Mouse (Mus musculus) splenic B cell, adult 2 months (primary cell): Measurements from ENCODE around the gene Postn.

Source experiments
- DNase-seq: peaks from one replicate; pipeline ENCODE4 v3.0.0-alpha.2; 2011; ENCODE audit warnings: low read depth, low spot score
- H3K27me3 ChIP-seq: 2 replicates; pipeline ENCODE4 v1.6.1; 2012; ENCODE audit warnings: mild to moderate bottlenecking, low read length, moderate library complexity, mixed read lengths; ENCODE audit not compliant: control insufficient read depth, poor library complexity, insufficient read depth, severe bottlenecking
- H3K36me3 ChIP-seq: 2 replicates; pipeline ENCODE4 v1.6.1; 2012; ENCODE audit warnings: mild to moderate bottlenecking, low read length, moderate library complexity, mixed read lengths; ENCODE audit not compliant: control insufficient read depth, poor library complexity, insufficient read depth, severe bottlenecking

The Postn gene

DNA sequence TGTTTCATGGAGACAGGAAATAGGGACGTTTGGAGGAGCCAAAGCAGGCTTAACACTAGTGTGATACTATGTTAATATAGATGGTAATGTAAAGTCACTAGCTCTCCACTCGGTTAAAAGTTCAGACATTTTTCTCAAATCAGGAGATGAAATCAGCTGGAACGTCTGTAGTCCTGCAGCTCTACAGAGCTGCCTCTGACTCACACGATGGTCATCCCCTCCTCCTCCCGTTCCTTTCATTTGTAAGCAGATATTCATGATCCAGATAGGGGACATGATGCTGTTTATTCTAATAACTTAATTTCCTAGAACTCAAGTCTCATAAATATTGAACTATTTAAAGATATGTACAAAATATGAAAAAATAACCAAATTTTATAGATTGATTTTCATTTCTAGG, 40.8 kb downstream of the Postn start:
- no peaks in the 10 kb centered on the region for H3K36me3 ChIP-seq
- DNase-seq: no peak

DNA sequence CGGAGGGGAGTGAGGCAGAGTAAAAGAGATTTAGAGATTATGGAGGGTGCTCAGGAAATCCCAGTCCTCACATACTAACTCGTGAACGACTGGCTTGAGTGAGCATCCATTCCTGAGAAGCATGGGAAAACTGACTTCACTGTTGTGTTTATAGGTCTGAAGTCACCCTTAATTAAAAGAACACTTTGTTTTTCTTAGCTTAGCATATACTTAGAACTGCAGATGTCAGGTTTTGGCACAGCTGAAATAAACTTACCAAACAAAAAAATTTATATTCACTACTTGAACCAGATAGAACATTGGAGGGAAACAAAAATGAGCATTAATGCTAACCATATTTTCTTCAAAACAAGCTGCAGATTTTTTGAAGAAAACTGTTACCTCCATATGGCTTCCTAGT, 42.9 kb downstream of the Postn start:
- DNase-seq: no peak
- no peaks in the 10 kb centered on the region for H3K27me3 ChIP-seq
- H3K36me3 ChIP-seq: no peaks in the 10 kb centered on the region

More for the DNA sequence above, 40.8 kb downstream of the Postn start:
- no peaks in the 10 kb centered on the region for H3K27me3 ChIP-seq

DNA sequence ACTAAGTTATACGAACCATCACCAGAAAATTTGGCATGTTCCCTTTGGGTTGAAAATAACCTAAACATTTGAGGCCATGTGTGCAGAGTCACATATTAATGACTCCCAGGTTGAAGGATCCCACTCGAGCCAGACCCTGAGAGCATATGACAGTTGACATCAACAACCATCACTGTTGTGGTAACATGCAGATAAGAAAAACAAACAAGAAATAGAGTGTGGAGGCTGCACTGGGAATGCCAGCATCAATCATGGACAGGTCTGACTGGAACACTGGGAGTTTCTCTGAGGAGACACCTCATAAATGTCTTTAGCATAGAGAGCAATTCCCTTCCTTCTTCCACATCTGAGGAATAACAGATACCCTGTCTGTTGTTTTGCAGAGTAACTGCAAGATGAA, 45.7 kb downstream of the Postn start:
- Histone ChIP-seq H3K27me3 (no peaks in the 10 kb centered on the region), H3K36me3 (no peaks in the 10 kb centered on the region)
- no peak for DNase-seq

DNA sequence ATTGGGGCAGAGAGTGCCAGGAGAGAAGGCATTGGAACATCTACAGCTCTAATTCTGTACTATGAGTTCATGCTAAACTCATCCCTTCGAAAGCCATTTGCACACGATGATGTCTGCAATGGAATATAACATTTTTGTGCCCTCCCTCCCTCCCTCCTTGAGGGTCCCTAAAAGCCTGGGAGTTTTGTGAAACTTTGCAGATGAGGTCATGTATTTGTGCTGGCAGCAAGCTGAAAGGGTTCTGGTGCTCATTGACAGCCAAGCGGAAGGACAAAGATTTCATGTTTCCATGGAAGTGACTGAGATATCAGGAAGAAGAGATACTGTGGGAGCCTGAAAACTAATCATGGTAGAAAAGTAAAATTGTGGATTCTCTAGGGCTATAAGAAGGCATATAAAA, 50.1 kb downstream of the Postn start:
- Histone ChIP-seq H3K36me3 (no peaks in the 10 kb centered on the region), H3K27me3 (no peaks in the 10 kb centered on the region)
- DNase-seq: no peak

DNA sequence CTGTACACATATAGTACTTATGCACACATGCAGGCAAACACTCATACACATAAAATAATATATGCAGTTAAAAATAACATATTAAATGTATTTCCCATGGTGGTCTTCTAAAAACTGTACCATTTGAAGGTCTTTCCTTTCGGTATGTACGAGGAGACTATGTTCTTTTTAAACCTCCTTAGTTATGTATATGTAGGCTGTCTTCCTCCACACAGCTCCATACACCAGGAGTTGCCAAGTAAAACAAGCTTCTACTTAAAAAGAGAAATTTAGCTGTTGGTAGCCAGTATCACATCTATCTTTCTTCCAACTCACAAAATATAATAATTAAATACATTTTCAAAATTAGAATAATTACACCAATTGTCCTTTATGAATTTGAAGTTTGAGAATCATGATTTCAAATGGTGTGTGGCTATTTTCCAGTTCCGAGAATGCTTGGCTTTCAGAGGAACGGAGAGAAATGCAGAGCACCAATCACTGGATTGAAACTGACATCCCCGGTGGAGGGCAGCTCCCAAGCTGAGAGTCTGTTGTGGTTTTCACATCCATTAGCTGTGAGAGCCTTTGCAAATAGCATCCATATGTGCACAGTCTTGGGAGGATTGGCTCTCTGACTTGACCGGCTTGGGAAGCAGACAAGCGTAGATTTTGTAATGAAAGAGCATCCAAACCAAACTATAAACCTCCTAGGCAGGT, 52.1 kb downstream of the Postn start:
- Histone ChIP-seq H3K27me3 (no peaks in the 10 kb centered on the region), H3K36me3 (no peaks in the 10 kb centered on the region)
- DNase-seq: no peak

DNA sequence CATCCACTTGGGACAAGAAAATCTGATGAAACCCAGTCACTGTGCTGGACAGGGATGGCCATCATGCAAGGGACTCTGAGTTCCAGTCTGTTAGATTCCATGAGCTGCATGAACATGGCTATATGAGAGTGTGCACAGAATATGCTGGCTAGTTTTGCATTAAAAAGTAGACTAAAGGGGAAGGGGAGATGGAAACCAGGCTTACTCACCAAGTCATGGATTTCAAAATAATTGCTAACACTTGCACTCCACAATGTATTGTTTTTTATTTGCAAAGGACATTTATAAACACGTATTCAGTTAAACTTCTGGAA, 52.6 kb downstream of the Postn start:
- Histone ChIP-seq H3K36me3 (no peaks in the 10 kb centered on the region), H3K27me3 (no peaks in the 10 kb centered on the region)
- no peak for DNase-seq

DNA sequence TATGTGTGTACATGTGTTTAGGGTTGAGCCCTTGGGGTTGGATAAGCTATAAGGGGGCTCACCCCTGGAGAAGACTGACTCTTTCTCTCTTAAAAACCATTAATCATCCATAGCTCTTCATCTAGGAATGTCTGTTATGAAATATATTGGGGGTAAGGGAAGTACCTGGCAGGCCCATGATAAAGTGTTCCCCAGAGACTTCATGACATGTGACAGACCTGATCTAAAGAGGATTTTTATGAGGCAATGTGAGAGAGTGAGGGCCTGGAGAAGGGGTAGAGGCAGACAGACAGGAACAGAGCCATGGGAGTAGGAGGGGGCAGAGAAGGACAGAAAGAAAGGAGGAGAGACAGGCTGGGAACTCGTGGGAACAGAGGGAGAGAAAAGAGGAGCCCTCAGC, 53.5 kb downstream of the Postn start:
- Histone ChIP-seq H3K36me3 (no peaks in the 10 kb centered on the region), H3K27me3 (no peaks in the 10 kb centered on the region)
- DNase-seq: no peak

DNA sequence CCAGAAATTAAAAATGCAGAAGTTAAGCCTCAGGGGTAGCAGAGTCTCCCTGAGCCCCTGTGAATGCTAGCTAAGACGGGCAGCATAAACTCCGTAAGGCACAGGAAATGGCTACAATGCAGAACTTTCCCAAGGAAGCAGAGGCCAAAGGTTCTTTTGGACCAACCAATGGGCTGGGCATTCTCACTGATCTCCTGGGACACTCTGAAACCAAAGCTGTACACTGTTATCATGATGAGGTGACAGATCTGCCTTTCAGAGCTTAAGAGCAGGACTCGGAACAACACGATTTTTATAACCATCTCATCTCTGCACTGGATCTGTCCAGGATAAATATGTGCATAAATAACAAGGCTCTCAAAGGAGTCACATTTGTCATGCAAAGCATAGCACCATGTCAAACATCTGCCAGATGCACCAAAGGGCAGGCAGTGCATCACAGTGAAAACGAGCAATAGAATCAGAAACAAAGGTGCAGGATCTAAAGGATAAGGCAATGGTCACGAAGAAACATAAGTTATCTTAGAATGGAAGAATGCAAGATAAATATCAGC, 57.0 kb downstream of the Postn start:
- Histone ChIP-seq H3K36me3 (no peaks in the 10 kb centered on the region), H3K27me3 (no peaks in the 10 kb centered on the region)
- no peak for DNase-seq

DNA sequence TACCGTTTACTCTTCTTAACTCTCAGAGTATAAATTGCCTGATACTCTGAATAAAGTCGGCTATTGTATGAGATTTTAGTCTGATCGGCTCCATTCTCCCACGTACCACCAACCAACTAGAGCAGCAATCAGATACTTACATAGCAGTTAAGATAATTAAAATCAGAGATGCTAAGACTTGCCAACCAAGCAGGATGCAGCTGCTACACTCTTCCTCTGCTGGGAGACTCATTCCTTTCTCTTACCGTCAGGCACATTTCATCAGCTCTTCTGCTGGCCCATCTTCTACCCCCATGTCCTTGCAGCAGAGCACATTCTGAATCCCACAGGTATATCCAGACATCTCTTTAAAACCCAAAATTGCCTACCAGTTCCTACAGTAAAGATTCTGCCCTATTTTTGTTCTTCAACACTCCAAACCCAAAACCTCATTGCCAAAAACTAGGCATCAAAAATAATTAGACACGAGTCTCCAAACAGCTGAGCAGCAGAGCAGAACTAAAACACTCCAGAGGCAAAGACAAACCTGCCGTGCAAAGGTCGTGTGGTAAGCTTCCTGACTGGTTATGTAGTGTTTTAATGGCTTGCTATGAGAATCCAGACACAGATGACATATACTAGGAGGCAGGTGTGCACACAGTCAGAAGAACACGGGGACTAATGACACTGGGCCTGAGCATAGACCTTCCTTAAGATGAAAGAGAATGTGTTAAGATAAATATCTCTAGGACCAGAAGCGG, 59.5 kb downstream of the Postn start:
- Histone ChIP-seq H3K27me3 (no peaks in the 10 kb centered on the region), H3K36me3 (no peaks in the 10 kb centered on the region)
- no peak for DNase-seq

DNA sequence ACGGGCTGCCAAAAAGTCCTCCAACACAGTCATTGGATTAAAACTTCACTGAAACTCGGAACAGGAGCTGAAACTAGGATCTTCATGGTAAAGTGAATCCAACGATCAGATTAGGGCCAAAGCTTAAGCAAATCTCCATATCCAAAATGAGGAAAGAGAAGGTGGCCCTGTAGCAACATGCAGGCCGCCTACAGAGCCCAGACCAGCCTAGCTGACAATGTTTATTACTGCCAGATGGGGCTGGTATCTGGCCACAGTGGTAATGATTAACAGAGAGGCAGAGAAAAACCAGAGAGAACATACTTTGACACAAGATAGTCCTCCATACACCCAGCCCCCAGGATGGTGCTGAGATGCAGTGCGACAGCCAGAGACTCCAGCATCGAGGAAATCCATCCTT, 60.1 kb downstream of the Postn start:
- DNase-seq: no peak
- no peaks in the 10 kb centered on the region for H3K27me3 ChIP-seq
- no peaks in the 10 kb centered on the region for H3K36me3 ChIP-seq

DNA sequence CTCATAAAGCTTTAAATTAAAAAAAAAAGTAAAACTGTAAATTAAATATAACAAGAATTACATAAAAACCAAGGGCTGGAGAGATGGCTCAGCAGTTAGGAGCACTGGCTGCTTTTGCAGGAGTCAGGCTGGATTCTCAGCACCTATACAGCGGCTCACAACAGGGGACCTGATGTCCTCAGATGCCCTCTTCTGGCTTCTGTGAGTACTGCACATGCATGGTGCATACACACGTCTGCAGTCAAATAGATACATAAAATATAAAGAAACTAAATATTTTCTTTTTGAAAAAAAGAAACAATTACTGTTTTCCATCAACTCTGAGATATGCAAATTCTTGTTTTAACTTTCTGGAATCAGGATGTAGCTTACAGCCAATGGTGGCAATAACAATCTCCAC, 60.8 kb downstream of the Postn start:
- no peak for DNase-seq
- Histone ChIP-seq H3K36me3 (no peaks in the 10 kb centered on the region), H3K27me3 (no peaks in the 10 kb centered on the region)

DNA sequence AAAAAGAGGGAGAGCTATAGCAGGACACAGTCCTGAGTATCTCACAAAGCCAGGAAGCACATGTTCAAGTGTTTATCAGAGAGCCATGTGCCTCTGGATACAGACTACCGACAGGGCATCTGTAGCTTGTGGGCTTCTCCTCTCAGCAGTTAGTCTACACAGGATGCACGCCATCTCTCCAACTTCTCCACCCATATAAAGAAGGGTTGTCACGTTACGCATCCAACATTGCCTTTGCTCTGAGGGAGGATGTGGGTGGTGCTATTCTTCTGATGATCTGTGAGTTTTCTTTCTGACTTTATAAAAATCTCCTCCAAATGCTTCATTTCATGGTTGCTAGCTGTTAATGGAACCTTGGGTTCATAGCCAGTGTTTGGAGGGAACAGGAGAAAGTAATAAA, 63.2 kb downstream of the Postn start:
- no peaks in the 10 kb centered on the region for H3K36me3 ChIP-seq
- no peaks in the 10 kb centered on the region for H3K27me3 ChIP-seq
- DNase-seq: no peak

DNA sequence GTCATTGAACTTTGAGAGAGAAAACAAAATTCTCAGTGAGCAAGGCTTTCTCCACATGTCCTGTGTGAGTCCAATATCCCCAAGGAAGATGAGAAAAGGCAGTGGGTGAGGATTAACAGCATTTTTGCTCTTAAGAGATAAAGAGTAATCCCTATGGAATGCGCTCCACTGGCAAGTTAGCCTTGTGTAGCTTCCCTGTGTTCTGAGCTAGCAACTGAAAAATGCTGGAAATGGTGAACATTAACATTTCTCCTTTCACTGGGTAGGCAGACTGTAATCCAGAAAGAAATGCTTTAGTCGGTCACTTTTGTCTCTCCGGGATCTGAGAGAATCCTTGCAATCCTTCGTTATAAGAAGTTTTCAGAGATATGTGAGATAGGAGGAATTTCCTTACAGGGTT, 70.8 kb downstream of the Postn start:
- H3K36me3 ChIP-seq: no peaks in the 10 kb centered on the region
- DNase-seq: no peak
- no peaks in the 10 kb centered on the region for H3K27me3 ChIP-seq

DNA sequence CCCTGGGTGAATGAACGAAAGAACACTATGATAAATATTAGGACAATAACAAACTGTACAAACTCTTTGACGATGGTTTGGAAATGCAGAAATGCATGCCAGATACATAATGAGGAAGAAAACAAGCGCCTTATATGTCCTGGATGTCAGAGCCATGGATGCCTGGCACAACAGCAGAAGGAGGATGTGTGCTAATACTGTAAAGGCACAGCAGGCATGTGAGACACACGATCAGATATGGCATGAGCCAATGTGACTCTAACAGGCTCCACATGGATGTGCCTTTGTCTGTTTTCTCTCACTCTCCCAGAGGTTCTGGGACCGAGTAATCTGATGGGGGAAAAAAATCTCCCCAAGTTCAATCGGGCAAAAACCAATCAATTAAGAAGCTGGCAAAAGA, 71.3 kb downstream of the Postn start:
- no peaks in the 10 kb centered on the region for H3K27me3 ChIP-seq
- no peaks in the 10 kb centered on the region for H3K36me3 ChIP-seq
- no peak for DNase-seq

DNA sequence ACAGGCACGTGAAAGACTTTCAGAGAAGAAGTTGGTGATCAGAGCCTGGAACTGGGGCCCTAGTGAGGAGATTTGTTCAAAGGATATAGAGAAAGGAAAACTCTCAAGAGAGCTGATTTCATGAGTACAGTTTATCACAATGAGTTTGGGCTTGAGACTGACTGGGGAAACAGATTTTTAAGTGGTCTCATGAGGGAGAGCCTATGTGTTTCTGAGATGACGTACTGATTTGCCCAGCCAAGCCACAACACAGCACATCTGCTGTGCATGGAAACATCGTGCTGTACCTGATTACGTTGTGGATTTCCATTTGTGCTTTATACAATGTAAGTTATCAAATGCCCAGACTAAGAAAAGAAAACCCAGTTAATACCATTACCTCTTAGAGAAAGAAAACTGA, 71.7 kb downstream of the Postn start:
- no peak for DNase-seq
- Histone ChIP-seq H3K36me3 (no peaks in the 10 kb centered on the region), H3K27me3 (no peaks in the 10 kb centered on the region)
